Mouse (Mus musculus) CD4-positive, CD25-positive, alpha-beta regulatory T cell, adult 9 weeks (primary cell): ENCODE data around the gene Vmn1r226. TPM values are rescaled to one million over a fixed set of nuclear protein-coding genes. Genes with fewer than 3 reads are reported as not detected.

Experiments used
- polyA plus RNA-seq: library from polyadenylated mRNA; unstranded; fragments of 100-300 nt; shearing (Covaris generic); gene quantifications from one replicate; pipeline ENCODE4 v1.2.1, GENCODE M21; 2017

Vmn1r226 gene
- not detected for polyA plus RNA-seq

GRCm38 (mm10) chr17:20682543-20682942 lies at the start of gene Vmn1r226:
TSS of gene Vmn1r226 (plus strand) at chr17:20682843.

GRCm38 (mm10) chr17:20729543-20729942 lies 46.9 kb downstream of the Vmn1r226 start, which contains the start of gene Vmn1r227:
TSS of gene Vmn1r227 (plus strand) at chr17:20729843.

Other genes starting within 250 kb of the Vmn1r226 start
- not detected for gene Vmn2r108, start 201.5 kb upstream of the Vmn1r226 start, polyA plus RNA-seq
- not detected for gene Vmn1r225, start 184.7 kb upstream of the Vmn1r226 start, polyA plus RNA-seq
- gene Vmn2r109, start 118.1 kb upstream of the Vmn1r226 start, polyA plus RNA-seq, result not detected
- 0.05 TPM for gene Vmn2r110, start 86.4 kb upstream of the Vmn1r226 start, polyA plus RNA-seq
- not detected for gene Fpr-rs3, start 58.0 kb upstream of the Vmn1r226 start, polyA plus RNA-seq
- gene Vmn1r227, start 47.0 kb downstream of the Vmn1r226 start, polyA plus RNA-seq, result not detected
- not detected for gene Vmn1r228, start 103.3 kb downstream of the Vmn1r226 start, polyA plus RNA-seq
- gene Vmn1r229, start 128.7 kb downstream of the Vmn1r226 start, polyA plus RNA-seq, result not detected
- not detected for gene Vmn1r230, start 157.6 kb downstream of the Vmn1r226 start, polyA plus RNA-seq
- gene Vmn1r231, start 222.2 kb downstream of the Vmn1r226 start, polyA plus RNA-seq, result not detected
- gene Vmn1r232, start 236.9 kb downstream of the Vmn1r226 start, polyA plus RNA-seq, result not detected